Mouse (Mus musculus): ENCODE measurements around the gene Prkd3. TPM values are rescaled to one million over a fixed set of nuclear protein-coding genes. Genes with fewer than 3 reads are reported as not detected.

Prkd3 gene
- polyA plus RNA-seq, 1 experiment from 2014 or later = 18.8 TPM

GRCm38 (mm10) chr17:78994931-78995820, 25.4 kb downstream of the Prkd3 start:
- 84% methylated on average over 9 of the region's 9 CpGs for WGBS
- H3K36me3 ChIP-seq = no peaks in the 10 kb centered on the region
- no peak for ATAC-seq (ENCODE audit: low FRiP score)

DNA sequence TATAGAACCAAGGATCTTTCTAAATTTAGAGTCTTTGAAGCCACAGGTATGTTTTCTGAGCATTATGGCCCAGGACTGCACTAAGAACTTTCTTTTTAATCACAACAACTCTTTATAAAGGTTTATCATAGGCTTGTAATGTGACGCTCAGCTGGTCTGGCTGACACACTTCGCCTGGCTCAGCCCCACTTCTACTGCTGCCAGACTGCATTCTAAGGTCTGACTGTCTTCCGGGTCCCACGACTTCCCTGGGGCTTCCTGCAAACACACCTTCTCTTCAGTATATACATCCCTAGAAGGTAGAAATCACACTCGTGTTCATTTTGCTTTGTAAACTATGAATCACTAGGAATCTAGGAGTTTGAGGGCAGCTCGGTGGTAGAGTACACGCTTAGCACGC, 26.2 kb downstream of the Prkd3 start:
- Histone ChIP-seq H3K27me3 (no peaks in the 10 kb centered on the region), H3K9me3 (no peaks in the 10 kb centered on the region), H3K4me2 (no peak overlapping the region), H3K4me1 (replicated peaks) (no peaks in the 10 kb centered on the region), H3K36me3 (no peaks in the 10 kb centered on the region), H3K9ac (no peak overlapping the region), H3K4me3 (no peak overlapping the region), H3K27ac (no peak overlapping the region)
- no peak for ATAC-seq (ENCODE audit: low FRiP score)
- 87% methylated on average over 8 of the region's 8 CpGs for WGBS

More at GRCm38 (mm10) chr17:78994931-78995820, 25.4 kb downstream of the Prkd3 start:
- H3K4me3 ChIP-seq = no peak overlapping the region
- no peaks in the 10 kb centered on the region for H3K4me1 ChIP-seq (replicated peaks)
- no peaks in the 10 kb centered on the region for H3K27me3 ChIP-seq
- H3K9me3 ChIP-seq = no peaks in the 10 kb centered on the region
- H3K9ac ChIP-seq = no peak overlapping the region
- no peak overlapping the region for H3K4me2 ChIP-seq
- no peak overlapping the region for H3K27ac ChIP-seq

- no peaks in the 10 kb centered on the region for H3K9me3 ChIP-seq
- H3K4me3 ChIP-seq = no peak overlapping the region
- no peak overlapping the region for H3K4me2 ChIP-seq
- no peak overlapping the region for H3K27ac ChIP-seq
- no peaks in the 10 kb centered on the region for H3K4me1 ChIP-seq (replicated peaks)
- H3K36me3 ChIP-seq = no peaks in the 10 kb centered on the region
- ATAC-seq (ENCODE audit: low FRiP score) = no peak
- no peak overlapping the region for H3K9ac ChIP-seq
- no peaks in the 10 kb centered on the region for H3K27me3 ChIP-seq
- 41% methylated on average over 2 of the region's 2 CpGs for WGBS
These were observed 26.9 kb downstream of the Prkd3 start for GRCm38 (mm10) chr17:78993670-78994069.

DNA sequence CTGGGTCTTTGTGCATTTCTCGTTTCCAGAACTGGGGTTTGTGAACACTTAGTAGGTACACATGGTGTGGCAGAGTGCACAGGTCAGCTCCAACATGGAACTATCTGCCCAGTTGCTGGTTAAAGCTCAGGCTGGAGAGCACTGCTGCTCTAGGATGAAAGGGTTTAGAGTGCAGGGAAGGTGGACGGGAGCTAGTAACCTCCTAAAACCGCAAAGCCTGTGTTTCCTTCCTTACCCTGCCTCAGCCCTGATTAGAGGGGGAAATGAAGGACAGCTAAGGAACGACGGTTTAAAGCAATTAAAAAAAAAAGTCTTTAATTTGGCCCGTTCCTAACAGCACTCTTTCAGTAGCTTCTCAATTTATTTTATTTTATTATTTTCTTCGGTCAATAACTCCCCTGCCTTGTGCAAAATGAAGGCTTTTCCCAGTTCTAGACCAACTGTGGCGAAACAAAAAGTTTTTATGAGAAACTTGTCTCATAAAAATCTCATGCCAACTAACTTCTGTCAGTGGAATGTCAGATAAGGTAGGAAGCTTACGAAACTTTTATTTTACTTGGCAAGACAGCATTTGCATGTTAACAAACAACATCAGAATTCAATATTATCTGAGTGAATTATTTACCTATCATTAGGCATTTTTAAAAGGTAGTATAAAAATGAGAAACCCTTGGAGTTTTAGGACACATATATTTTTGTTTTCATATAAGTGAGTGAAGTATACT, 28.2 kb downstream of the Prkd3 start:
- no peaks in the 10 kb centered on the region for H3K36me3 ChIP-seq
- no peak overlapping the region for H3K4me3 ChIP-seq
- no peaks in the 10 kb centered on the region for H3K9me3 ChIP-seq
- no peaks in the 10 kb centered on the region for H3K4me1 ChIP-seq (replicated peaks)
- H3K9ac ChIP-seq = no peak overlapping the region
- no peak overlapping the region for H3K4me2 ChIP-seq
- no peaks in the 10 kb centered on the region for H3K27me3 ChIP-seq
- no peak overlapping the region for H3K27ac ChIP-seq
- no peak for ATAC-seq (ENCODE audit: low FRiP score)
- 84% methylated on average over 9 of the region's 9 CpGs for WGBS

- H3K27ac ChIP-seq = no peak overlapping the region
- no peak overlapping the region for H3K9ac ChIP-seq
- H3K4me1 ChIP-seq (replicated peaks) = no peaks in the 10 kb centered on the region
- ATAC-seq (ENCODE audit: low FRiP score) = no peak
- no peaks in the 10 kb centered on the region for H3K36me3 ChIP-seq
- no peaks in the 10 kb centered on the region for H3K27me3 ChIP-seq
- 97% methylated on average over 2 of the region's 2 CpGs for WGBS
- H3K4me2 ChIP-seq = no peak overlapping the region
- no peaks in the 10 kb centered on the region for H3K9me3 ChIP-seq
- no peak overlapping the region for H3K4me3 ChIP-seq
These were observed 29.1 kb downstream of the Prkd3 start for GRCm38 (mm10) chr17:78991549-78991948.

- ATAC-seq (ENCODE audit: low FRiP score) = no peak
- no peaks in the 10 kb centered on the region for H3K9me3 ChIP-seq
- H3K9ac ChIP-seq = no peak overlapping the region
- no peak overlapping the region for H3K27ac ChIP-seq
- H3K4me1 ChIP-seq (replicated peaks) = no peaks in the 10 kb centered on the region
- WGBS = 84% methylated on average over 8 of the region's 8 CpGs
- peaks cover 5% of the 10 kb centered on the region; the same call in 1 of the 2 replicates for H3K36me3 ChIP-seq
- no peak overlapping the region for H3K4me2 ChIP-seq
- H3K4me3 ChIP-seq = no peak overlapping the region
- H3K27me3 ChIP-seq = no peaks in the 10 kb centered on the region
These were observed 31.6 kb downstream of the Prkd3 start for GRCm38 (mm10) chr17:78989015-78989414.

- H3K9me3 ChIP-seq = no peaks in the 10 kb centered on the region
- no peak for ATAC-seq (ENCODE audit: low FRiP score)
- no peak overlapping the region for H3K4me2 ChIP-seq
- H3K27ac ChIP-seq = no peak overlapping the region
- H3K36me3 ChIP-seq = peaks cover 14% of the 10 kb centered on the region
- H3K27me3 ChIP-seq = no peaks in the 10 kb centered on the region
- H3K4me1 ChIP-seq (replicated peaks) = no peaks in the 10 kb centered on the region
- no peak overlapping the region for H3K4me3 ChIP-seq
- 87% methylated on average over 3 of the region's 3 CpGs for WGBS
- H3K9ac ChIP-seq = no peak overlapping the region
These were observed 36.9 kb downstream of the Prkd3 start for GRCm38 (mm10) chr17:78983736-78984135.

DNA sequence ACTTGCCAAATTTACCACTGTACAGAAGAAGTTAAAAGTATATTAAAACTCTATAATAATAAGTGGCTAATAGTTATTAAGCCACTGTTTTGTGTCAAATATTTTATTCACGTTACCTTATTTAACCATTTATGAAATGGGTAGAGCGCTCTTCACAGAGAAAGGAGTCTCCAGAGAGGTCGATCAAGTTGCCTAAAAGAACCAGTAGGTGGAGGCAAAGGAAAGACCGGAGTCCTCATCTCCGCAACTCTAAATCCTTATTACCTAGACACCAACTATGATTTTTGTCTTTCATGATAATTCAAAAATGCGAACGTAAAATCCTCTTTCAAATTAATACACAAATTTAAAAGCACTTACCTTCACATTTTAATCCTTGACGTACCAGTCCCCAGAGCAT, 37.5 kb downstream of the Prkd3 start:
- no peak overlapping the region for H3K4me3 ChIP-seq
- H3K36me3 ChIP-seq = peaks cover 14% of the 10 kb centered on the region
- no peaks in the 10 kb centered on the region for H3K4me1 ChIP-seq (replicated peaks)
- no peak overlapping the region for H3K27ac ChIP-seq
- no peaks in the 10 kb centered on the region for H3K9me3 ChIP-seq
- no peak for ATAC-seq (ENCODE audit: low FRiP score)
- no peaks in the 10 kb centered on the region for H3K27me3 ChIP-seq
- H3K9ac ChIP-seq = no peak overlapping the region
- H3K4me2 ChIP-seq = no peak overlapping the region
- WGBS = 97% methylated on average over 8 of the region's 8 CpGs

DNA sequence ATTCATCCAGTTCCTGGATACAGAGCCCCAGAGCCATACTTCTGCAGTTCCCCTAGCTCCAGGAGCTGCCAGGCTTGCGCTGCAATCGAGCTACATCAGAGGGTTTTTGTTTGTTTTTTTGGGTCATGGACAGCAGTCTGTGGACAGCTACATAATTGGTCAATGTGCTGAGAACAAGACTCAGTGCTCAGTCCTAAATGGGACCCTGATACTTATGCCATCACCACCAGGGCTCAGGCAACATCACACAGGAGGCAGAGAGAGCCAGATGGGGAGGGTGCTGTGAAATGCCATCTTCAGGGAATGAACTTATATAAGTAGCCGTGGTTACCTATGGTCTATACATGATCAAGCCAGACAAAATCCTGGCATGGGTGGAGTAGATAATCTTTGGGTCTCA, 52.1 kb downstream of the Prkd3 start:
- no peak overlapping the region for H3K9ac ChIP-seq
- H3K4me2 ChIP-seq = no peak overlapping the region
- no peaks in the 10 kb centered on the region for H3K27me3 ChIP-seq
- peaks cover 30% of the 10 kb centered on the region for H3K36me3 ChIP-seq
- 85% methylated on average over 3 of the region's 3 CpGs for WGBS
- no peaks in the 10 kb centered on the region for H3K9me3 ChIP-seq
- no peak overlapping the region for H3K4me3 ChIP-seq
- no peak overlapping the region for H3K27ac ChIP-seq
- no peaks in the 10 kb centered on the region for H3K4me1 ChIP-seq (replicated peaks)
- ATAC-seq (ENCODE audit: low FRiP score) = no peak

DNA sequence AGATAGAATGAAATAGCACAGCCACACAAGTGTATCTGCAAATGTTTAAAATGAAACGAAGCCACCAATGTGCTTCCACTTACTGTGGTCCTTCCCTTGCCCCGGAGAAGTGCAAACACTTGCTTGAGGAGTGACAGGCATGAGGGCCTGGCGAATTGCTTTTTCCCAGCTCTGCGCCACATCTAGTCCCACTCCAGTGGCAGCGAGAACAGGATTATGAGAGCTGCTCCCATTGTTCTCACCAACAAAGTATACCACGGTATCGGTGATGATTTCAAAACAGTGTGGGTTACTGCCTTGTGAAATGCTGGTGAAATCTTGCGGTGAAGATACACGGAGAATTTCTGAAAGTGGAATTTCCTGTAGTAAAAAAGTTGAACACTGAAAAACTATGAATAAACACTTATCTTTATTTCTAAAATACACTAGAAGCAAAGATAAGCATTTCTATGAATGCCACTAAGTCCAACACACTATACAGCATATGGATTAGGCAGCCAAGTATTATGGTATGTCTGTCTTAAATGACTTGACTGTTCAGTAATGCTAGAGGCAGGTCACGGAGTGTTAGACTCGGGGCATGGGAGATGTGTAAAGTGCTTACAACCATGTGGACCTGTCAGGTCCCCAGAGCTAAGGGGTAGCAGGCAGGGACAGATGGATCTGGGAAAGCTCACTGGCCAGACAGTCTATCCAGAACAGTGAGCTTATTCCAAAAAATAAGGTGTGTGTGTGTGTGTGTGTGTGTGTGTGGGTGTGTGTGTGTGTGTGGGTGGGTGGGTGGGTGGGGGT, 54.3 kb downstream of the Prkd3 start:
- Histone ChIP-seq H3K27me3 (no peaks in the 10 kb centered on the region), H3K9me3 (no peaks in the 10 kb centered on the region), H3K9ac (no peak overlapping the region), H3K4me2 (no peak overlapping the region), H3K4me1 (replicated peaks) (no peaks in the 10 kb centered on the region), H3K4me3 (no peak overlapping the region), H3K36me3 (peaks cover 31% of the 10 kb centered on the region), H3K27ac (no peak overlapping the region)
- 95% methylated on average over 11 of the region's 11 CpGs for WGBS
- ATAC-seq (ENCODE audit: low FRiP score) = no peak

DNA sequence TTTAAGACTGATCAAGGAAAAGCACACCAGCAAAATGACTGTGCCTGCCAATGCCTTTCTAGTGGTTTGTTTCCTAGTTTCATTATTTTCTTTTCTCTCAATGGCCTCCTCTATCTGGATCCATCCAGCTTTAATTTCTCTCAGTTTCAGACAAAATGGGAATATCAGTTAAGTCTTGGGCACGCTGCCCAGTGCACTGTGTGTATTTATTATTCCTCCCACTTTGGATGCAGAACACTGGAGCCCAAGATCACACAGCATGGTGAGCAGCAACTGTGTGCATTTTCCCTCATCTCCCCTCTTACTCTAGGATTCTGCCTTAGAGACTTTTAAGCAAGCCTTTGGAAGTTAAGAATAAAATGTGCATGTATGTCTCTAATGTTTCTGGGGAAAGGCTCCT, 56.2 kb downstream of the Prkd3 start:
- Histone ChIP-seq H3K9me3 (no peaks in the 10 kb centered on the region), H3K4me3 (no peak overlapping the region), H3K9ac (no peak overlapping the region), H3K4me2 (no peak overlapping the region), H3K4me1 (replicated peaks) (no peaks in the 10 kb centered on the region), H3K27me3 (no peaks in the 10 kb centered on the region), H3K36me3 (peaks cover 37% of the 10 kb centered on the region), H3K27ac (no peak overlapping the region)
- no peak for ATAC-seq (ENCODE audit: low FRiP score)
- 88% methylated on average over 1 of the region's 1 CpGs for whole genome bisulfite sequencing

DNA sequence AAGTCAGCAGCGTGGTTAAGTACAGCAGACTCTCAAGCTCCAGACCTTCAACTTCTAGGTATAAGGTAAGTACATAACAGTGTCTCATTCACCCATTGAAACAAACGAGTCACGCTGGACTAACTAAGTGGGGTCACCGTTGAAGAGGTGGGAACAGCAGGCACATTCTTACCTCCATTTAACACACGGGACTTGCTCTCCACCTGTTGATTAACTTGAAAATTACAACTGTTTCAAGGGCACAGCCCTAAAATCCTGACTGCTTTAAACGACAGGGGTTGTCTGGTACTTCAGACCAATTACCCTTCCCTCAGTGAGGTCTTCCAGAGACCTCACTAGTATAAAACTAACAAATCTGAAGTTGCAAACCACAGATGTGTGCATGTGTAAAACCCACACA, 61.1 kb downstream of the Prkd3 start:
- H3K4me2 ChIP-seq = no peak overlapping the region
- H3K9ac ChIP-seq = no peak overlapping the region
- H3K27ac ChIP-seq = no peak overlapping the region
- no peaks in the 10 kb centered on the region for H3K27me3 ChIP-seq
- ATAC-seq (ENCODE audit: low FRiP score) = no peak
- H3K4me3 ChIP-seq = no peak overlapping the region
- no peaks in the 10 kb centered on the region for H3K4me1 ChIP-seq (replicated peaks)
- peaks cover 57% of the 10 kb centered on the region for H3K36me3 ChIP-seq
- no peaks in the 10 kb centered on the region for H3K9me3 ChIP-seq
- 88% methylated on average over 6 of the region's 6 CpGs for WGBS

All from hindbrain, embryonic 13.5 days (tissue).